Mouse (Mus musculus) heart, postnatal 0 days (tissue): ENCODE measurements around the gene Atg9b.

Experiments
- CTCF ChIP-seq: IDR thresholded peaks from 2 replicates; pipeline ENCODE4 v1.5.1; 2016; ENCODE audit warnings: antibody characterized with exemption, control low read depth, low read depth
- EP300 ChIP-seq: IDR thresholded peaks from 2 replicates; pipeline ENCODE4 v1.6.1; 2016; ENCODE audit warnings: antibody characterized with exemption, low read depth

DNA sequence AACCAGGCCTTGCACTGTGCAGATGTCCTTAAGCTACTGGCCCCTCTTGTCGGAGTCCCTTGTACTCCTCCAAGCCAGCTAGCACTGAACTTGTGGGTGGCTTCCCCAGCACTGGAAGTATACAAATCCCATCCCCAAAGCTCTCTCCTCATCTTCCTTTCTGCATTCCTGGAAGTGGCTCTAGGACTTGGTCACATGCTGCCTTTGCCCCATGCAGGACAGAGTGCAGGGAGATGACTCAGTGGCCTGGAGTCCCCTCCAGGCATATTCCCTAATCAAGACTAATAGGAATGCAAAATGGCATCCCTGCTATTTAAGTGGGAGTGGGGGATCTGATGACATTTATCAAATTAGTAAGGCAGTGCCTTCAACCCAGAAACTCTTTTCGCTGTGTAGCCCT lies 20.1 kb upstream of the Atg9b start:
- TF ChIP-seq CTCF: no peak
- TF ChIP-seq EP300: no peak
